Mouse (Mus musculus): ENCODE results near the gene Smco3. TPM values are rescaled to one million over a fixed set of nuclear protein-coding genes. Genes with fewer than 3 reads are reported as not detected.
A peak's percentile ranks its signal among the peaks of the same experiment; 100 is the strongest.

Gene Smco3
- total RNA-seq, 1 experiment from 2014 or later, result 0.82 TPM

- ATAC-seq (replicated peaks; ENCODE audit: low read depth, poor library complexity, severe bottlenecking), result peak; percentile 60
These were observed 12.5 kb upstream of the Smco3 start for GRCm38 (mm10) chr6:136847790-136848189.

- no peak for ATAC-seq (replicated peaks; ENCODE audit: low read depth, poor library complexity, severe bottlenecking)
These were observed 12.0 kb upstream of the Smco3 start for GRCm38 (mm10) chr6:136847267-136847666.

GRCm38 (mm10) chr6:136845706-136846480 is 10.6 kb upstream of the Smco3 start:
- no peak for ATAC-seq (replicated peaks; ENCODE audit: low read depth, poor library complexity, severe bottlenecking)

DNA sequence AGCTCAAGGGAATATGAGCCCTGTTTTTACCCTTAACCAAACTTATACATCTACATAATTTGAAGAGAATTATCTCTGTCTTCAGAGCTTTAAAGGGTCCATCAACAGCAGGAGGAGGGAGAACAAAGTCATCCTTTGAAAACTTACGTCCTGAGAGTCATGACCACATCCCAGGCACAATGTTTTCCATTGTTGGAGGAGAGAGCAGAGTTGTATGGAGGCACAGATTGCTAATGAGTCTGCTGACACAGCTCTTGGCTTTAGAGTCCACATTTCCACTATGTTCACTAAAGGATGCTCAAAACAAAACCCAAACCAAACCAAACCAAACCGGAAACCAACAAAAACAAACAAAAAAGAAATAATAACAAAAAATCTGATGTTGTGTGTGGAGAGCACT is 9.7 kb upstream of the Smco3 start:
- ATAC-seq (replicated peaks; ENCODE audit: low read depth, poor library complexity, severe bottlenecking), result no peak

DNA sequence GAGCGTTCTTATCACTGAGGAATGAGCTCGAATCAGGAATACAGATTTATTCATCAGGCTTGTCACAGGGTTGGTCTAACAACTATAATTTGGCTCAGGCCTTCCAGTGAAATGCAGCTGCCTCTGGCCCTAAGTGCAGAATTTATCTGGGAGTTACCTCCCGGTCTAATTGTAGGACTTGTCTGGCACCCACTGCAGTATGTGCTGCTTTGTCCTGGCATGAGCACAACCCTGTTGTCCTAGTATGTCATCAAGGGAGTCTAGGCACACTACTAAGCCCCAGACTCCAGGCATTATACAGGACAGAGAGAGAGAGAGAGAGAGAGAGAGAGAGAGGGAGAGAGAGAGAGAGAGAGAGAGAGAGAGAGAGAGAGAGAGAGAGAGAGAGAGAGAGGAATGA is 2.1 kb upstream of the Smco3 start:
- ATAC-seq (replicated peaks; ENCODE audit: low read depth, poor library complexity, severe bottlenecking), result no peak

GRCm38 (mm10) chr6:136831712-136832111 is 3.5 kb downstream of the Smco3 start:
- ATAC-seq (replicated peaks; ENCODE audit: low read depth, poor library complexity, severe bottlenecking), result 0 out of 2 replicates have a peak, but pooled peaks have one; percentile 14

DNA sequence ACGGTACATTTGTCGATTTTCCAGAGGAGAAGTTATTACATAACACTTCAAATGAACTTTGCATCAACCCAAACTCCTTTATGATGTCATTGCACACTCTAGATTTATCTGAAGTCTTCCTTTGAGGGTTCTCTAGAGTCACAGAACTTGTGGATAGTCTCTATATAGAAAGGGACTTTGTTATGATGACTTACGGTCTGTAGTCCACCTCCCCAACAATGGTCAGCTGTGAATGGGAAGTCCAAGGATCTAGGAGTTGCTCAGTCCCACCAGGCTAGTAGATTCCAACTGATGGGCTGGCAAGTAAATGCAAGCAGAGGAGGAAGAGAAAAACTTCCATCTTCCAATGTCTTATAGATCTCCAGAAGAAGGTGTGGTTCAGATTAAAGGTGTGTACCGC is 6.6 kb downstream of the Smco3 start:
- ATAC-seq (replicated peaks; ENCODE audit: low read depth, poor library complexity, severe bottlenecking), result no peak

DNA sequence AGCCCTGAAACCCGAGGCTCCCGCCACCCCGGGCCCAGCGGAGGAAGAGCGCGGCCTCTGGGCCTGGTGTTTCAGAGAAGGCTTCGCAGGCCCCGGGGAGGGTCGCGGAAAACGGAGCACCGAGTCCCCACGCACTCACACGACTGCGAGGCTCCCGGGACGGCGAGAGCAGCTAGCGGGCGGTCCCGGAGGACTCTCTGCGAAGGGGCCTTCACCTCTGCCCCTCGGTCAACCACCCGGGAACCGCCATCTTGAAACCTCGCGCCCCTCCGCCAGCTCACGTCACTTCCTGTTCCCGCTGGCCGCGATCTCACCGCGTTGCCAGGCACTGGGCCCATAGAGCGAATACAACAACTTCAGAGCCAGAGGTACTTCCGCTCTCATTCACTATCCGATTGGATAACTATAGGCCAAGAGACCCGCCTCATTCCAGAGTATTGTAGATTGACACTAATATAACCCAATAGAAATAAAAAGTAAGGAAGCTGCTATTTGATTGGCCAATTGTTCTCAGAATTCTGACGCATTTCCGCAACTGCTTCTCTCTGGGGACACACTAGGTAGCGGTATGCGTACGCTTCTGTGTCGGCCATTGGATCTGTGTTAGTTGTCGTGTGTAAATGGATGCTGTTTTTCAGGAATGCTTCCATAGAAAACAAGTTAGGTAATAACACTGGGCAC is 7.2 kb downstream of the Smco3 start, which contains the start of gene Wbp11:
Gene Wbp11 (minus strand): TSS at position 353 of the 681 bp plus-strand sequence.
- ATAC-seq (replicated peaks; ENCODE audit: low read depth, poor library complexity, severe bottlenecking), result peak; percentile 98

GRCm38 (mm10) chr6:136827516-136827880 is 7.8 kb downstream of the Smco3 start, which contains the start of gene BC049715:
Gene BC049715 (plus strand): TSS chr6:136827626.
- no peak; the same call in 1 of the 2 replicates for ATAC-seq (replicated peaks; ENCODE audit: low read depth, poor library complexity, severe bottlenecking)

GRCm38 (mm10) chr6:136827116-136827515 is 8.1 kb downstream of the Smco3 start:
- ATAC-seq (replicated peaks; ENCODE audit: low read depth, poor library complexity, severe bottlenecking), result no peak

DNA sequence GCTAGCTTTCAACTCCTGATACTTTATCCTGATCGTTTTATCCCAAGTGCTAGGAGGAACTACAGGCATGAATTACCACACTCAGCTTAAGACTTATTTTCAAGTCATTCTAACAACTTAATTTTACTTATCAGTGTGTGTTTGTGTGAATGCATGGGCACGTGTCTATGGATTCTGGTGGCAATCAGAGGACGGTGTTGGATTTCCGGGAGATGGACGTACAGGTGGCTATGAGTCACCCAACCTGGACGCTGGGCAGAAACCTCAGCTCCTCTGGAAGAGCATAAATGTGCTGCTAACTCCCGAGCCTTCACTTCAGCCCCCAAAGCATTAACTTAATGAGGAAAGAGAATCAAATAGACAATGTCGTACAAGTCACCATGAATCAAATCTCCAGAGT is 10.3 kb downstream of the Smco3 start:
- no peak for ATAC-seq (replicated peaks; ENCODE audit: low read depth, poor library complexity, severe bottlenecking)

DNA sequence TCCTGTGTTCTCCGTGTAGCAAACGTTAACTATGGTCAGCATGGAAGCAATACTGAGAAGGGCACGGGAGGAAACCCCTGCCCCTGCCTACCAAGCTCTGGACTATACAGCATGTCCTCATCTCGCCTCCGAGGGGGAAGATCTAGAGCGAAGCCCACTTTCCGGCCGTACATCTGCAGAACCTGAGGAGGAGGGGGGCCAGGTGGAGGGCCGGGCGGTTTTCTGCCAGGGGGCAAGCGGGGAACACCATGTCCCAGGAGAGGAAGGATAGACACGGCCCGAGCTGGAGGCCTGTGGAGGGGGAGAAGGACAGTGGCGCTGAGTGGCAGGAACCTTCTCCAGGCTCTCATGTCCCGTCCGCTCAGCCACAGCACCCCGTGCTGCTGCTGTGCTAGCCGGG is 14.2 kb downstream of the Smco3 start:
- ATAC-seq (replicated peaks; ENCODE audit: low read depth, poor library complexity, severe bottlenecking), result no peak

GRCm38 (mm10) chr6:136820381-136820780 is 14.9 kb downstream of the Smco3 start:
- no peak for ATAC-seq (replicated peaks; ENCODE audit: low read depth, poor library complexity, severe bottlenecking)

GRCm38 (mm10) chr6:136817549-136817948 is 17.7 kb downstream of the Smco3 start:
- no peak for ATAC-seq (replicated peaks; ENCODE audit: low read depth, poor library complexity, severe bottlenecking)

GRCm38 (mm10) chr6:136816826-136817225 is 18.4 kb downstream of the Smco3 start:
- no peak for ATAC-seq (replicated peaks; ENCODE audit: low read depth, poor library complexity, severe bottlenecking)

- ATAC-seq (replicated peaks; ENCODE audit: low read depth, poor library complexity, severe bottlenecking), result 0 out of 2 replicates have a peak, but pooled peaks have one; percentile 24
These were observed 19.9 kb downstream of the Smco3 start for GRCm38 (mm10) chr6:136815381-136815780.

GRCm38 (mm10) chr6:136813117-136813516 is 22.1 kb downstream of the Smco3 start:
- no peak for ATAC-seq (replicated peaks; ENCODE audit: low read depth, poor library complexity, severe bottlenecking)

GRCm38 (mm10) chr6:136811196-136811595 is 24.1 kb downstream of the Smco3 start:
- no peak for ATAC-seq (replicated peaks; ENCODE audit: low read depth, poor library complexity, severe bottlenecking)

GRCm38 (mm10) chr6:136809673-136810072 is 25.6 kb downstream of the Smco3 start:
- ATAC-seq (replicated peaks; ENCODE audit: low read depth, poor library complexity, severe bottlenecking), result no peak

DNA sequence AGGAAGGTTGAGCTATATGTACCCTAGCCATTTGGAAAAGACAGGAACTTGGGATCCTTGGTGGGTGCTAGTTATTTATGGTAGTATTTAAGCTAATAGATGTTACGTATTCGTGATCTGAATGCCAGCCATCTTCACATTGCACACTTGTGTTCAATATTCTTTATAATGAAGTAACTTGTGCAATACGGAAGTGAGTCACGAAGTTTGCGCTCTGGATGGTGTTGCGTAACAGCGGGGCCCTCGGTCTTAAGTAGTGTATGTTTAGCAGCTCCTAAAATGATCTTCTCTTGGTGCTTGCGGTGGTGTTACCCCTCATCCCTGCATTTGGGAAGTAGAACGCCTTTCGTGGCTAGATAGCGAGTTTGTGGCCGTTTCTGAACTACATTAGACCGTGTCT is 26.2 kb downstream of the Smco3 start:
- peak; percentile 40 for ATAC-seq (replicated peaks; ENCODE audit: low read depth, poor library complexity, severe bottlenecking)

DNA sequence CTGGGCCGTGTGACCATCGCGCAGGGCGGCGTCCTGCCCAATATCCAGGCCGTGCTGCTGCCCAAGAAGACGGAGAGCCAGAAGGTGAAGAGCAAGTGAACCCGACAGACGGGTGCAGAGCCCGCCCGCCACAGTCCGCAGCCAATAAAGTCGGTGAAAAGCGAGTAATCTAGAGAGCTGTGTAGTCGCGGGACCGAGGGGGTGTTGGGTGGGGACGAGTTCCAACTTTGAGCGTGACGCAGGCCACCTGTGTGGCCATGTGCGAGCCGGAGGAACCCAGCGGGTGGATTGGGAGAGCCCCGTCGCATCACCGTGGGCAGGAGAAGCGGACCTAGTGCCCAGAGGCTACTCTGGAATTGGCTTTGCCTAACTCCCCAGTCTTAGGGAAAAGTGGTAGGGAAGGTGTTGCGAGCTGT is 26.6 kb downstream of the Smco3 start:
- 0 out of 2 replicates have a peak, but pooled peaks have one; percentile 4 for ATAC-seq (replicated peaks; ENCODE audit: low read depth, poor library complexity, severe bottlenecking)

Measured in common myeloid progenitor, adult 5-6 weeks (primary cell).